Mouse (Mus musculus) ovary, postnatal 10 days (tissue): ENCODE measurements around the gene Myoz2.

Source experiments
- DNase-seq: peaks from one replicate; pipeline ENCODE4 v3.0.0; 2022; ENCODE audit warnings: low spot score

The Myoz2 gene

GRCm38 (mm10) chr3:123034752-123035151 is at the start of gene Myoz2:
Gene Myoz2, minus strand, starts transcription at chr3:123035015.
- DNase-seq: no peak

GRCm38 (mm10) chr3:123081665-123082064 is 46.9 kb upstream of the Myoz2 start:
- no peak for DNase-seq

- no peak for DNase-seq
Observed at GRCm38 (mm10) chr3:123080943-123081342, 46.1 kb upstream of the Myoz2 start.

GRCm38 (mm10) chr3:123080017-123080725 is 45.4 kb upstream of the Myoz2 start:
- DNase-seq: no peak

- no peak for DNase-seq
Observed at GRCm38 (mm10) chr3:123075759-123076158, 40.9 kb upstream of the Myoz2 start.

GRCm38 (mm10) chr3:123075034-123075433 is 40.2 kb upstream of the Myoz2 start:
- DNase-seq: no peak

- no peak for DNase-seq
Observed at GRCm38 (mm10) chr3:123073351-123073750, 38.5 kb upstream of the Myoz2 start.

GRCm38 (mm10) chr3:123072472-123072871 is 37.7 kb upstream of the Myoz2 start:
- DNase-seq: no peak

GRCm38 (mm10) chr3:123070996-123071395 is 36.2 kb upstream of the Myoz2 start:
- DNase-seq: no peak

GRCm38 (mm10) chr3:123066836-123067235 is 32.0 kb upstream of the Myoz2 start:
- DNase-seq: no peak

- no peak for DNase-seq
Observed at GRCm38 (mm10) chr3:123065466-123065865, 30.7 kb upstream of the Myoz2 start.

- DNase-seq: no peak
Observed at GRCm38 (mm10) chr3:123064186-123064585, 29.4 kb upstream of the Myoz2 start.

GRCm38 (mm10) chr3:123061931-123062330 is 27.1 kb upstream of the Myoz2 start:
- DNase-seq: no peak

GRCm38 (mm10) chr3:123058832-123059231 is 24.0 kb upstream of the Myoz2 start:
- no peak for DNase-seq

- no peak for DNase-seq
Observed at GRCm38 (mm10) chr3:123054178-123054577, 19.4 kb upstream of the Myoz2 start.

GRCm38 (mm10) chr3:123053192-123053938 is 18.6 kb upstream of the Myoz2 start:
- DNase-seq: no peak

- no peak for DNase-seq
Observed at GRCm38 (mm10) chr3:123042308-123042707, 7.5 kb upstream of the Myoz2 start.

- no peak for DNase-seq
Observed at GRCm38 (mm10) chr3:123033804-123034203, 1.0 kb downstream of the Myoz2 start.

GRCm38 (mm10) chr3:123025634-123026033 is 9.2 kb downstream of the Myoz2 start:
- no peak for DNase-seq

- no peak for DNase-seq
Observed at GRCm38 (mm10) chr3:123024496-123025234, 10.2 kb downstream of the Myoz2 start.

GRCm38 (mm10) chr3:123018792-123019191 is 16.0 kb downstream of the Myoz2 start:
- no peak for DNase-seq

GRCm38 (mm10) chr3:123013476-123013875 is 21.3 kb downstream of the Myoz2 start:
- no peak for DNase-seq

- no peak for DNase-seq
Observed at GRCm38 (mm10) chr3:123009417-123009816, 25.4 kb downstream of the Myoz2 start.
